Mouse (Mus musculus) cortical plate, adult 2 months (tissue): ENCODE data around the gene Mmp8.

Experiments used
- CTCF ChIP-seq: fragments of 200-500 bp; IDR thresholded peaks from 2 replicates; pipeline ENCODE4 v1.5.1; 2011; ENCODE audit warnings: mild to moderate bottlenecking, control low read depth, low read length; ENCODE audit not compliant: insufficient read depth; ENCODE audit errors: extremely low read depth
- POLR2A ChIP-seq: fragments of 200-500 bp; IDR thresholded peaks from 2 replicates; pipeline ENCODE4 v1.6.1; 2011; ENCODE audit warnings: mild to moderate bottlenecking, low read length, control low read depth; ENCODE audit not compliant: insufficient read depth; ENCODE audit errors: extremely low read depth

DNA sequence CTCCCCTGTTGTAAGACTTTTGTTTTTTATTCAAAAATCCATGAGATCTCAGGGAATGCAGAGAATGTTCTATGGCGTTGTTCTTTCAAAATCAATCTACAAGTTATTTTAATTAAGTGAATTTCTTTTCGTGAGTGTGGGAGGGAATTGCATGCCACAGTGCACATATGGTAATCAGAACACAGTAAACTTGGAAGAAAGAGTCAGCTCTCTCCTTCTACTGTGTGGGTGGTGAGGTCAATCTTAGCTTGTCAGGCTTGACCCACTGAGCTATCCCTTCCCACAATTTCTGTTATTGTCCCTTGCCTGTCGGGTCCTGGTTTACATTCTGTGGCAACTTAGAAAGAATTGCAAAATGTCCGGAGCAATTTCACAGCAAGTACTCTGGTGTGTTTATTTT lies 1.8 kb downstream of the Mmp8 start:
- TF ChIP-seq POLR2A (no peak), CTCF (no peak)
